Mouse (Mus musculus): Measurements from ENCODE around the gene Ccl3.

The Ccl3 gene

DNA sequence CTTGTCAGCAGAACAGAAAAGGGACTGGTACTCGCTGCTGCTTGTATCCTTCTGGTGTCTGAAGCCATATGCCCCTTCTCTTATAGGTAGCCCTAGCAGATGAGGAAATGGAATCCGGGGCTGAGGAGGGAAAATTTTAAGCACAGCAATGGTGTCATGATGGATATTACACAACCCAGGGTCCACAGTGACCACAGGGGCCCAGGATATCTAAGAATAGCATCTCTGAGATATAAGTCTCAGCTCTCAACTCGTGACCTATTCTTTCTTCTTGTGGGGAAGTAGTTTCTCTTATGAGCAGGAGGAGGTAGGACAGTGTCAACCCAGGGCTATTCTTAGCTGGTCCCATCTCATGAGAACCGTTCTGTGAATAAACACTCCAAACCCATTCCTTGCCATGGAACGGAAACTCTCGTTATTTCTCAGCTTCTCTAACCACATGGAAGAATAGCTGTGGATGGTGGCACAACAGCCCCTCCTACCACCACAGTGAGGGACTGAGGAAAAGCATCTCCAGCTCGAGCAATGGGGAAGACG is at the start of gene Ccl3:
Gene Ccl3 (minus strand): TSS at position 51 of the 537 bp plus-strand sequence.
- DNase-seq (ENCODE audit: low spot score in 2 of 2), result no peak

DNA sequence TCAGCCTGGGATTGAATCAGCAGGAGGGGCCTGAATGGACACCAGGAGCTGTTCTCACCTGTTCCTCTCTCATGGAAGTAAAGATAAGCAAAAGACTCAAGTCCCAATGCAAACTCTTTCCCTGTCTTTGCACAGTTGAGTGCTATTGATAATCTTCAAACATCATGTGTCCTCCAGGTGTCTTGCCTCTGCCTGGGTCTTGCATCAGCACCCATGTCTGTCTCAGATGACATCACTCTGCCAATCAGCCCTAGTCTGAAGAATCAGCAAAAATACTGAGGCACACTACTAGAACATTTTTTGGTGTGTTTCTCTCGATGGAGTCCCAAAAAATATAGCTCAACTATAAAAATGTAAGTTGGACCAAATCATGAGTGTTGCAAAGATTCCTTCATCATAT is 42.9 kb upstream of the Ccl3 start:
- DNase-seq (ENCODE audit: low spot score in 2 of 2), result no peak

DNA sequence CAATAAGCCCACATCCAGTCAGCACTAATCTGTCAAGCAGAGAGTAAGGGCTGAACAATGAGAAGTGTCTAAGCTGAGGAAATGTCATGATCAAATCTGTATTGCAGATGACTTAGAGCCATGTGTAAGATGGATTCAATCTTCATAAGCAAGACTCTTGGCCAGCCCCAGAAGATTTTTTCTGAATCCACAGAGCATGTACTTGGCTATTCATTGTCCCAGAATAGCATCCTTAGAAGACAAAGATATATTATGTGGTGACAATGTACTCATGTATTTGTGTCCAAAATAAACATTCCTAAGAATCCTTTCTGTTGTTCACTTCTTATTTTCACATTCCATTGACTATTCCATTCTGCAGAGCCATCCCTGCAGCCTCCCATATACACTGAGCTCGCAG is 40.8 kb upstream of the Ccl3 start:
- no peak for DNase-seq (ENCODE audit: low spot score in 2 of 2)

DNA sequence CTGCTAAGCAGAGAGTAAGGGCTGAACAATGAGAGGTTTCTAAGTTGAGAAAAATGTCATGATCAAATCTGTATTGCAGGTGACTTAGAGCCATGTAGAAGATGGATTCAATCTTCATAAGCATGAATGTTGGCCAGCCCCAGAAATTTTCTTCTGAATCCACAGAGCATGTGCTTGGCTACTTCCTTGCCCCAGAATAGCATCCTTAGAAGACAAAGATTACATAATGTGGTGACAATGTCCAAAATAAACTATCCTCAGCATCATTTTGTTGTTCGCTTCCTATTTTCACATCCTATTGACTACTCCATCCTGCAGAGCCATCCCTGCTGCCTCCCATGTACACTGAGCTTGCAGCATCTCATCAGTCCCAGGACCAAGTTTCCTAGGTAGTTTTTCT is 26.5 kb upstream of the Ccl3 start:
- DNase-seq (ENCODE audit: low spot score in 2 of 2), result no peak

DNA sequence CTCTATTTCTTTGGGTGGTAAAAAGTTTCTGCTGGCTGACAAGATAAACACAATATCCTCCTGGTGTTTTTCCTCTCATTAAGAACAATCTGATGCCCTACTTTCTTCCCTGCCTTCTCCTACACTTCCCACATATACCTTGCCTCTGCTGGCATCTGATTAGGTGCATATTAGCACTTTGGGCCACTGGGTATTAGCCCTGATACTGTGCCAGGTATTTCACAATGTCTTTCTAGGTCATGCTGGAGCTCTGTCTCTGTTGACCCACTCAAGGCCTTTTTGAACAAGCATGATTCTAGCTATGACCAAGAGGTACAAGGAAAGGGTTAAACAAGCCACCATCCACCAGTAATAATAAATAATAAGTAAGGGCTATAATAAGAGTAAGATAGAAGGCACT is 22.6 kb upstream of the Ccl3 start:
- DNase-seq (ENCODE audit: low spot score in 2 of 2), result no peak

DNA sequence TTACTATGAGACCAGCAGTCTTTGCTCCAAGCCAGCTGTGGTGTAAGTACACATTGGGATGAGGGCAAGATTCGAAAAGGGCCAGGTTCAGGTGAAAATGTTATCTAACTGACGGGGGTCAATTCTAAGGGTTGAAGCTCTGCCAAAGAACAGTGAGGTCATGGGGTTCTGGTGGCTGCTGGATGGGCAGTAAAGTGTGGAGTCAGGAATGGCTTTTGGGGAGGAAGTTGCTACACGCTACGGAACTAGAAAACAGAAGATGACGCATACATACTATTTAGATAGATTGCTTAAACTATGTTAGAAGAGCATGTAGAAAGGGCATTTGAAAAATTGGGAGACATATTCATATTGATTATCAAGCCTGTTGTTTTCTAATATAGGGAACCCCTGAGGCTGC is 14.4 kb upstream of the Ccl3 start:
- no peak for DNase-seq (ENCODE audit: low spot score in 2 of 2)

DNA sequence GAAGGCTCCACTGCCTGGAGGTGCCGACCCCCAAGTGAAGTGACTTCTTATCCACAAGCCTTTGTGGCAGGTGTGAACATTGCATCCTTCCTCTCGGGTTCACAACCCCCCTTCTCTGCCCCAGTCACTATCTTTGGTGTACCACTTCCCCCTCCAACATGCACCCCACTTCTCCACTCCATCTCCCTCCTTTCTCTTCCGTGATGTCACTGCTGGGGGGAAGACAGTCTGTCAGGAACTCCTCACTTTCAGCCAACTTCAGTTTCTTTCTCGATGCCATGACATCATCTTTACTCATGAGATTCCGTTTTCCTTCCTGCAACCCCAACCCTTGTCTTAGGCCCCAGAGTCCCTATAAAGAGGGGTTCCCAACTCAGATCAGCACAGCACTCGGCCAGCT is 13.0 kb upstream of the Ccl3 start, which contains the start of gene Ccl4:
Gene Ccl4 (plus strand): TSS at position 381 of the 400 bp plus-strand sequence.
- DNase-seq (ENCODE audit: low spot score in 2 of 2), result no peak

DNA sequence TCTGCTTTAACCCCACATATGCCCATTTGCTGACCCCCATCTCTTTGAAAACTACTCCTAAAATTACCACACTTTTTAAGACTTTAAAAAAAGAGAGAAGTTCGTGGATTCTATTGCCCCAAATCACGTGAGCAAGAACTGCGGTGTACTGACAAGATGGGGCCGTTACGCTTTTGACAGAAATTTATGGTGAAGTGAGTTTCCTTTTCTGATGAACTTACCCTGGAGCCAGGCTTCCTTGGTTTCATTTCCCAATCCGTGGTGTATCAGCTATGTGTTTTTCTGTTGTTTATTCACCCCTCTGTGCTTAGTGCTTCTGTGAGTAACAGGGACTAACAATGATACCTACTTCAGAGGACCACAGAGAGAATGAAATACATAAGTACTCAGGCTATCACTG is 9.6 kb upstream of the Ccl3 start:
- DNase-seq (ENCODE audit: low spot score in 2 of 2), result no peak

DNA sequence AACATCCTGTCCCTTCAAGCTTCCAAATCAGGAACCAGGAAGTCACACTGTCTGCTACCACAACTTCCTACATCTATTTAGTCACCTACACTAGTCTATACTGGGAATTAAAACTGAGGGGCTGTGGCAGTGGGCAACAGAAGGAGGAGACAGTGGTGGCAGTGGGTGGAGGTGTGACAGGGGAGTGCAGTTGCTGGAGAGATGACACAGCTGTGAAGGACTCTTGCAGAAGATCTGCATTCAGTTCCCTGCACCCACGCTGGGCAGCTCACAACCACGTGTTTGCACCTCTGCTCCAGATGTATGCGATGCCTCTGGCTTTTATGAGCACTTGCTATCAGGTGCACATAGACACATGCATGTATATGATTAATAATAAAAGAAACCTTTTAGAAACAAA is 8.4 kb upstream of the Ccl3 start:
- DNase-seq (ENCODE audit: low spot score in 2 of 2), result no peak

DNA sequence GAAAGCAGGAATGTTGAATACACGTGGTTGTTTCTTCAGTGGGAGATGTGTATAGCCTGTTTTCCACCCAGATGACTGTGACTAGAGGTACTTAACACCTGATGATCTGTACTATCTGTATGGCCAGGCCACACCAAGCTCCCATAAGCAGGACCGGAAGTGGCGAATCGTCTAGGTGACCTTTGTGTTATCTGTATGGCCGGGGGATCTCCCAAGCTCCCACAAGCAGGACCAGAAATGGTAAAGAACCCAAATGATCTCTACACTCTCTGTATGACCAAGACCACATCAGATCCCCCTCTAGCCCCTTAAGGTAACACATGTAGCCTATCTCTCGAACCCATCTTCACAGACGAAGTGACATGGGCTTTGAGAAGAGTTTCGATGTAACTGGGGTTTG is 5.5 kb upstream of the Ccl3 start:
- no peak for DNase-seq (ENCODE audit: low spot score in 2 of 2)

DNA sequence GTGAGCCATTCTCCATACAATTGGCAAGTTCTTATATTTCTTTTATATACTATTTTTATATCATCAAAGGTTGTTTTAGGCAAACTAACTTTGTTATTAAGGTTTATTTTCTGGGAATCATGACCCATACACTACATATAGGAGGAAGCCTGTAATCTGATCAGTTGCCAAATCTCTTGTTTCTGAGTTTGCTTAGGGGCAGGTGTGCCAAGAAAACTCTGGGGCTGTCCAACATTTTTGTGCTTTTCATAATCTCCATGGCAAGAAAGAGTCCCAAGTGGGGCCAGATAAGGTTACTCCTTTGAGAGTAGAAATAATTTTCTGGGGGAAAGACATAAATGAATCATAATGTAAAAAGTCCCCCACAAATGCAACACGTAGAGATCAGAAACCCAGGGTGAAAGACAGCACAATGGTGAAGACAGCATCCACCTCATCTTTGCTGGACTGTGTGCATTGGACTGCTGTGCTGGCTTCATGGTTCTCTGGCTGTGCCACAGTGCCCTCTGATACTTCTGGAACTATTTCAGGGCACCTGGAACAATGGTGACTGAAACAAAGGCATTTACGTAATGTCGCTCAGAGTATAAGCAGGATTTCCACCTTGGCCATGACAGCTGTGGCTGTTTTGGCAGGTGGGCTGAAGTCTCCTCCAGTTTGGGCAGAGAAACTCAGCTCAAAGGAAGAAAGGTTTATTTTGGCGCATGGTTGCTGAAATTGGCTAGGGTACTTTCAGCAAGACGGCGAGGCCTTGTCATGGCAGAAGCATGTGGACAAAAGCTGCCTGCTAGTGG is 2.6 kb downstream of the Ccl3 start:
- DNase-seq (ENCODE audit: low spot score in 2 of 2), result no peak

DNA sequence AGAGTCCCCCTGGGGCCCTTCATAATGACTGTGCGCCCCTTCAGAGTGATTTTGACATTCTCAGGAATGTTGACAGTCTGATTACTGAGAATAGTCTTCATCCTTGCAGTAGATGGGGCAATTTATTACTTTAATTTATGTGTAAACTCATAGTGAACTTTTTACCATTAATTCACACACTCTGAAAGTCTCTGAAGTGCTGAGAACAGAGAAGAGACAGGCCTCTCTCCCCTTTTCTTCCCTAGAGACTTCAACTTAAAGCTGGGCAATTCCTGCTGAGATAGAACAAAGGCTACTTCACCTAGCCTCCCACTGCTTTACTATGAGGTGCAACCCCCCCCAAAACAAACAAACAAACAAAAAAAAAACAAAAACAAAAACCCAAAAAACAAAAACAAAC is 3.6 kb downstream of the Ccl3 start, which contains the start of gene Rpl9-ps1:
Gene Rpl9-ps1 (minus strand): TSS at position 101 of the 400 bp plus-strand sequence.
- DNase-seq (ENCODE audit: low spot score in 2 of 2), result no peak

DNA sequence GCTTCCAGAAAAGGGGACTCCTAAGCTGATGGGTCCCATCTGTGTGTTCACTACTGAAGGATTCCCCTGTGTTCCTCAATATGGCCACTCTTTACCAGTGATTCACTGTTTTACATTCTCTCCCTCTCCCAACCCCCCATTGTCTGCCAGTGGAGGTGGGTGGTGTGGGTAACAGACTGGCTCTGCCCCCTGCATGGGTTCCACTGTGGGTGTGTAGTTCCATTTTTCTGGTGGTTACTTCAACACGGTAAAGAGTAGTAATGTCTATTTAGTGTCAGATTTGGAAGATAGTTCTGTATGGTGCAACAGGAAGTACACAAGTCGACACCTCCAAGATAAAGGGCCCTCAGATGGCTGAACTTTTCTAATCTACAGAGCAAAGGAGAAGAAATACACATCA is 7.9 kb downstream of the Ccl3 start:
- DNase-seq (ENCODE audit: low spot score in 2 of 2), result no peak

DNA sequence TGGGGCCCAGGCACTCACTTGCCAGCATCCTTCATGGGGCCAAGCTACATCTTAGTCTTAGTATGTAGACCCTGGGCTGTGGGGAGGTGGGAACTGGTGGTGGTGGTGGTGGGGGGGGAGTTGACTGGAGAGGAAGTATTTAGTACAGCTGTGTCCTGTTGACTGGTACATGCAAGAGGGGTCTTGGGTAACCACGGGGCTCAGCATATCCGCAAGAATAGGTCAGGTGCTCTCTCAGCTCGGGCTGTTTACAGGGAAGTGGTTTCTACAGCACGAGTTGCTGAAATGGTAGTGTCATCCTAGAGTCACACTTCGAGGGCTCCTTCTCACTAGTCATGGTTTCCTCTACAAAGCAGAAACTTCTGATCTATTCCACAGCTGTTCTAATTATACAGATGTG is 9.0 kb downstream of the Ccl3 start:
- no peak for DNase-seq (ENCODE audit: low spot score in 2 of 2)

DNA sequence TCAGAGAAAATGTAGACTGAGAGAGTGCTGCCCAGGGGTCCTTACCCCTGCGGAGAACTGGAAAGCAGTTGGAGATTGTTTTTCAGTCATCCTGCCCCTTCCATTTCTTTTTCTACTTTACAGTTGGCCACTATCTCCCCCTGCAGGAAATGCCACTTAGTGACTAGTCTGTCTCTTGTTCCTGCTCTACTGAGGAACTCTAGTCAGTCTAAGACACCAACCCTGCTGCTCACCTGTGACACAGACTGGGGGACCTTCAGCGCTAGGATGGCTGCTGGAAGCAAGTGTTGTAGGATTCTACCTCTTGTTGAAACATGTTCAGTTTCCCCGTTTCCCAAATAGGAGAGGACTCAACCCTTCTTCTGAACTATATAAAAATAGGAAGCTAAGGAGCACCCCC is 9.6 kb downstream of the Ccl3 start:
- no peak for DNase-seq (ENCODE audit: low spot score in 2 of 2)

DNA sequence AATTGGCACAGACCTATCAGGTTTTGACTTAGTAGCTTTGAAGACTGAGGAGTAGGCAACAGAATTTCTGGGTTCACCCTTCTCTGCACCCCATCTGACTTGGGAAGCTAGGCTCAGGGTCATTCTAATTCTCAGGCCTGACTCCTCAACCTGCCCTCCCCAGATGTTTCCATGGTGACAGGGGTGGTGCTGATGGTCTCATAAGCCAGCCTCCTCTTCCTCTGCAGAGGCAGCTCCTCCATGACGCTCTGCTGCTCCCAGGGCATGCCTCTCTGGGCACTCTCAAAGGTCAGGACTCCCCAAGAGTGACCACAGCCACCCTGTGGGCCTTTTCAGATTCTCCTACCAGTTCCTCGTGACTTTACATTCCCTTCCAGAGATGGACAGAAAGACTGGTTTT is 10.2 kb downstream of the Ccl3 start:
- no peak for DNase-seq (ENCODE audit: low spot score in 2 of 2)

DNA sequence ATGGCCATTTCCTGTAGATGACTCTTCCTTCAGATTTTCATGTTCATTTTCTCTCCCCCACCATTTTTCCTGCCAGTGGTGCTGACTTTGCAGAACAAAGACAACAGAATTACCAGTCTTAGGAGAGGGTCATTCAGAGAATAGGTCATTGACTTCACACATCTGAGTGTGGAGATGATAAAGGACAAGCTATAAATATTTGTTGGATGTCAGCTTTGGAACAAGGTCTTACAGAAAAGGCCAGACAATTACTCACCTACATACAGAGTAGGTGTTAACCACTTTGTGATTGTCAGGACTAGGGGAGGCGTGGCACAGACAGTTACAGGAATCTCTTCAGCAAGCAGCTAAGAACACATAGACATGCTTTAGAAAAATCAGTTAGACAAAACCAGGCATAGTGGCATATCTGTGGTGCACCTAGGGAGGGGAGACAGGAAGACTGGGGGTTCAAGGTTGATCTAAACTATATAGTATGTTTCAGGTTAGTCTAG is 12.4 kb downstream of the Ccl3 start:
- DNase-seq (ENCODE audit: low spot score in 2 of 2), result no peak

DNA sequence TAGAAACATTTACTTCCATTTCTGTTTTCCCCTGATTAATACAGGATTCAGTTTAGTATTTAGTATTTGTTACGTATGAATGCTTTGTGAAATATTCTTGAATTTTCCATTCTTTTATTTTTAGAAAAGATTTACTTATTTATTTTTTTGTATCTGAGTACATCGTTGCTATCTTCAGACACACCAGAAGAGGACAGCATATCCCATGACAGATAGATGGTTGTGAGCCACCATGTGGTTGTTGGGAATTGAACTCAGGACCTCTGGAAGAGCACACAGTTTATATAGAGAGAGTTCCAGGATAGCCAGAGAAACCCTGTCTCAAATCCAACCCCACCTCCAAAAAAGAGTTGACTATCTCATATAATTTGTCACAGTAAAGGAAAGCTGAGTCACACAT is 14.3 kb downstream of the Ccl3 start:
- no peak for DNase-seq (ENCODE audit: low spot score in 2 of 2)

DNA sequence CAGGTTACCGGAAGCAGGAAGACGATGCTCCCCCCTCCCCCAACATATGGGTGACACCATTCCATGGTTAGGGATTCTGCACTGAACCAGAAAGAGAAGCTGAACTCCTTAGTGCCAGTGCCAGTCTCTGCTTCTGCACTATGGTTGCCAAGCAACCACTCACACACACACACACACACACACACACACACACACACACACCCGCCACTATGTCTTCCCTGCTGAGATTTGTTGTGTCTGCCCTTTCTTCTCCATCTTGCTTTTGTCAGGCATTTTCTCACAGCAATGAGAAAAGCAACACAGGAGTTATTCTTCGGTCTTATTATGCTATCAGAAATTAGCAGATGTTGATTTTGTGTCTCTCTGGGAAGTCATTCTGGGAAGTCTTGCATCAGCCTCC is 14.7 kb downstream of the Ccl3 start:
- DNase-seq (ENCODE audit: low spot score in 2 of 2), result no peak

DNA sequence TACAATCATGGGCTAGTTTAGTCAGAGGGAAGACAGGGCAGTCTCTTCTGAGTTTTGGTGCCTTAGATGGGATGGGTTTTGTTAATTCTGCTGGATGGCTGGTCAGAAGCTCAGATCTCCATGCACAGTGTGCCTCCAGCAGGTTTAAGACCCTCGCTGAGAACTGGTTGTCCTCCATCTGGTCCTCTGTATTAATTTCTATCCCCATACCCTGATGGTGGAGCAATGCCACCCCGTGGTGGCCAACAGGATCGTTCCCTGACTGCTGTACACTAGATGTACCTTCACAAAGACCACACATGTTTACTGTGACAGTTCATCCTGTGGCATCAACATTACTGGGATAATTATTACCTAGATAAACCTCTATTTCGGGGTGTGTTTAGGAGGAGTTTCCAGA is 16.4 kb downstream of the Ccl3 start:
- no peak for DNase-seq (ENCODE audit: low spot score in 2 of 2)

DNA sequence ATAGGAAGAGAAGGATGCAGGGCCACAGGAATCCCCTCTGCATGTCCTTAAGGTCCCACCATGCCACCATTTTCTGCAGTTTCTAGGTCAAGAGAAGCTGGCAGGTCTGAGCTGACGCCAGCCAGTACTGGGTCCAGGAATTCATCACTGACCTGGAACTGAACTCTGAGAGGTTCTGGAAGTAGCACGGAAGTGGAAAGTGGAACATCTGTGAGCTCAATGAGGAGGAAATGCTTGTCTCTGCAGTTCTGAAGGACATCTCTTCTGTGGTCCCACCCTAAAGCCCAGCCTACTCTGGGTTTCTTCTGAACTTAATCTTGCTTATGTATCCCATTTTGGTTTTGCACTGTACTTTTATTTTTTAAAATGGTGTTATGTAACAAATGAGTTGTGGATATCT is 18.1 kb downstream of the Ccl3 start:
- no peak for DNase-seq (ENCODE audit: low spot score in 2 of 2)

DNA sequence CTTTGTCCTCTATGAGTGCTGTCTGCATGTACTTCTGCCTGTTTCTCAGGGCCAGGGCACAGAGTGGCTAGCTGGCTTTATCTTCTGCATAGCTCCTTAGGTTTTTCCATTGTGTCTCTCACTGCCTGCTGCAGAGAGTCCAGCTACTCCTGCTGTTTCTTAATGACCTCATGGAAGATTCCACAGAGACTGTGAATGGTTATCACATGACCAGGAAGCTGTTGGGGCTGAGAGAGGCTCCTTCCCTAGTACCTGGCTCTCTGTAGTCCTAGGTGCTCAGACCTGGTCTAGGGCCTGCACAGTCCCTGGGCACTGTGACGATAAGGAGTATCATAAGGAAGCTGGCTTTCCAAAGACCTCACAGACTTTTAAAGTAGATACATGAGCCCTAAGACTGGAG is 18.5 kb downstream of the Ccl3 start:
- DNase-seq (ENCODE audit: low spot score in 2 of 2), result no peak

DNA sequence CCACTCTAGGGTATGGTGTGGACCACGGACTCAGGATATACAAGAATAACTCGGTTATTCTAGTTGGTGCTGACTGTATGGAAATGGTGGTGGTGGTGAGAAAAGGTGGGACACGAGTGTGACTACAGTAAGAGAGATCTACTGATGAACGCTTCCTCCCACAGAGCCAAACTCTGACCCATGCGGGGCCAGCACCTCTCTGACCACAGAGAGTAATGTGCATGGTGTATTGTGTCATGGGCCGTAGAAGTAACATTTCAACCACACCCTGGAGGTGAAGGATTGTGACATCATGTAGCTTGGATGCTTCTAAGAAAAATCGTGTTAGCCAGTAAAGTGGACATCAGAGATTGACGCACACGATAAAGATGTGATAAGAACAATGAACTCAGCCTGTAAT is 20.3 kb downstream of the Ccl3 start:
- DNase-seq (ENCODE audit: low spot score in 2 of 2), result no peak

DNA sequence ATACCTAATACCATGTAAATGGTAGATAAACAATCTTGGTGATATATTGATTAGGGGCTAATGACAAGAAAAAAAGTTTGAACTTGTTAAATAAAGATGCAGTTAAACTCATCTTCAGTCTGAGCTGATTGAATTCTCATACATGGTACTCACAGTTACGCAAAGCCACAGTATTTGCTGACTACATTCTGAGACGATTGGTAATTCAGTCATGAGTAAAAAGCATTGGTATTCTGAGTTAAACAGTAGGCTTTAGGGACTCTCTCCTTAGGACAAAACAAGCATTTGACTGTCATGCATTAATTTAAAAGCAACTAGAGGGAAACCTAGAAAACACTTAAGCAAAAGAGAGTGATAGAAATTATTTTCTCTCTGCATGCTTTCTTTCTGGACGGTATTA is 25.6 kb downstream of the Ccl3 start:
- DNase-seq (ENCODE audit: low spot score in 2 of 2), result no peak

Measured in urinary bladder, postnatal 36 days (tissue).